Mouse (Mus musculus) olfactory bulb, adult 2 months (tissue): ENCODE measurements around the gene Gm10277. TPM values are rescaled to one million over a fixed set of nuclear protein-coding genes. Genes with fewer than 3 reads are reported as not detected.
A peak's percentile ranks its signal among the peaks of the same experiment; 100 is the strongest.

Source experiments
- H3K27ac ChIP-seq: fragments of 200-500 bp; 2 replicates; pipeline ENCODE4 v1.5.1; 2012; ENCODE audit warnings: low read depth, low read length; ENCODE audit not compliant: insufficient read depth
- H3K4me1 ChIP-seq: fragments of 200-500 bp; 2 replicates; pipeline ENCODE4 v1.6.1; 2012; ENCODE audit warnings: low read length; ENCODE audit not compliant: control insufficient read depth, insufficient read depth
- H3K4me3 ChIP-seq: fragments of 200-500 bp; 2 replicates; pipeline ENCODE4 v1.5.1; 2012; ENCODE audit warnings: mild to moderate bottlenecking, low read depth, low read length, moderate library complexity; ENCODE audit not compliant: insufficient read depth
- CTCF ChIP-seq: fragments of 200-500 bp; IDR thresholded peaks from 2 replicates; pipeline ENCODE4 v1.5.1; 2012; ENCODE audit warnings: low read depth, mild to moderate bottlenecking, low read length, moderate library complexity; ENCODE audit not compliant: insufficient read depth
- POLR2A ChIP-seq: fragments of 200-500 bp; IDR thresholded peaks from 2 replicates; pipeline ENCODE4 v1.6.1; 2012; ENCODE audit warnings: mild to moderate bottlenecking, low read depth, low read length, moderate library complexity; ENCODE audit not compliant: insufficient read depth
- WGBS: fragments of 180-500 bp; shearing (Covaris S2); methylation state at CpG from one replicate; pipeline ENCODE4 v1.1.7; 2018; 5-methylcytosine and 5-hydroxymethylcytosine counted together
- polyA plus RNA-seq: library from polyadenylated mRNA; stranded (reverse); fragments of >200 nt; gene quantifications from 2 replicates; pipeline ENCODE4 v1.2.4, GENCODE M21; 2012; ENCODE audit warnings: low replicate concordance; ENCODE audit not compliant: missing spikeins, insufficient read depth, insufficient read length

Gm10277 gene
- polyA plus RNA-seq, 1 experiment: not detected

DNA sequence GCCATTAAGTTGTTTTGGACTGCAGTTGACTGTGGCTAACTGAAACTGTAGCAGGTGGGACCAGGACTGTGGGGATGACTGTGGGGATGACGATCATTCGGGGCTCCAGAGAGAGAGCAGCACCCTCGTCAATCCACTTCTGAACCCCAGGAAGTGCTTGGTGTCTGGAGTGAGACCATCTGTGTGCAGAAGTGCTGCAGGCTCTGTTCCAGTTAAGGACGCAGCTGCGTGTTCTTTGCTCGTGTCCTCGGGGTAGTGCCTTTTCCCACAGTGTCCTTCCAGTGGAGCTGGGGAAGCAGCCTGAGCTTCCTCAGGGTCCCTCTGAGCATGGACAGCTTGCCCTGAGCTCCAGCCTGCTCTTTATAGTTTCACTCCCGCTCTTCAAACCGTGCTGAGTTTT is 2.7 kb upstream of the Gm10277 start:
- TF ChIP-seq CTCF: no peak
- no peak for TF ChIP-seq POLR2A
- WGBS: 40% methylated on average over 9 of the region's 9 CpGs
- Histone ChIP-seq H3K27ac (peak overlapping the region; percentile 76), H3K4me1 (peaks cover 45% of the 10 kb centered on the region), H3K4me3 (no peak overlapping the region)

DNA sequence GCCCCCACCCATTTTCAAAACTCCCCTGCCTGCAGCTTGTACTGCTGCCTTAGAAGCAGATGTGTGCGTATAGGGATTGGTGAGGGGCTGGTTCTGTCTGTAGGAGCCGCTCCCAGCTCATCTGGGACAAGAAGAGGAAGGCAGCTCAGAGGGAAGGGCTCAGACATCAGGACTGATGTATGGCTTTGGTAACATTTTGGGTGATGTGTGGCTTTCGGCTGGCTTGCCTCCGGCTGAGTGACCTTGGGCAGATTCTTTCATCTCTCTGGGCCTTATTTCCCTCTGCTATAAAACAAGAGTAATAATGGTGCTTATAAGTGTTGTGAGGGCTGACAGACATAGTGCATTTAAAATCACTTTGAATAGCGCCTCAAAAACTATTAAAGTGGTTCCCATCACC is 2.0 kb upstream of the Gm10277 start:
- H3K27ac ChIP-seq: no peak overlapping the region
- peaks cover 51% of the 10 kb centered on the region for H3K4me1 ChIP-seq
- TF ChIP-seq CTCF (no peak), POLR2A (no peak)
- WGBS: 93% methylated on average over 5 of the region's 5 CpGs
- no peak overlapping the region for H3K4me3 ChIP-seq

DNA sequence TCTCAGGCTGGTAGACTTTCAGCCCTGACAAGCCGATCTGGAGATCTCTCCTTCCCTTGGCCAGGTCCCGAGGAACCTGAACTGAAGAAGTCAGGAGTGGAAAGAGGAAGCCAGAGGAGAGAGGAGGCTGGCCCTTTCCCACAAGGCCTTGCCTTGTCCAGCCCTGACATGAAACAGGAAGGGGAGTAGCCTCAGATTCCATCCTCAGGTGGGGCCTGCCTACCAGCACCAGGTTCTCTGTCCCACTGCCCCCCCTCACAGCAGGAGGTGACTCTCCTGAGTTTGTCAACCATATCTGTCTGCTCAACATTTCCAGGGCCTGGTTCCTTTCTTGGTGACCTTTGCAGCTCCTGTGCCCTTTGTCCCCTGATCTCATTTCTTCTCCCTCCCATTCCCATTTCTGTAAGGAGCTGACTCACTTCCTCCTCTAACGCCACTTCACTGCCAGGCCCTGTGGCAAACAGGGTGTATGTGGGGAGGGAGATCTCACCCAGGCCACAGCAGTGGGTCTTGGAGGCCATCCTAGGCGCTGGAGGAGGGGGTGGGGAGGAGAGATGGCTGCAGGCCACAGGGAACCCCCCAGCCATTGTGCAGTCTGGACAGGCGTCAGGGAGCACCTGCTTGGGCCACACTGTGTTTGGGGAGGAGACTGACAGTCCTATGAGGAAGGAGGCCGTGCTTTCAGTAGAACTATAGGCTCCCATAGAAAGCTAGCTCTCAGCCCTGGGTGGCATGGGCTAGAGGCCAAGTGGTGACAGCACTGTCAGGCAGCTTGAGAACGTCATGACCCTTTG is 1.6 kb downstream of the Gm10277 start:
- peak overlapping the region; percentile 81 for H3K27ac ChIP-seq
- no peak overlapping the region for H3K4me3 ChIP-seq
- TF ChIP-seq POLR2A: no peak
- no peak for TF ChIP-seq CTCF
- WGBS: 43% methylated on average over 7 of the region's 7 CpGs
- peaks cover 59% of the 10 kb centered on the region for H3K4me1 ChIP-seq

DNA sequence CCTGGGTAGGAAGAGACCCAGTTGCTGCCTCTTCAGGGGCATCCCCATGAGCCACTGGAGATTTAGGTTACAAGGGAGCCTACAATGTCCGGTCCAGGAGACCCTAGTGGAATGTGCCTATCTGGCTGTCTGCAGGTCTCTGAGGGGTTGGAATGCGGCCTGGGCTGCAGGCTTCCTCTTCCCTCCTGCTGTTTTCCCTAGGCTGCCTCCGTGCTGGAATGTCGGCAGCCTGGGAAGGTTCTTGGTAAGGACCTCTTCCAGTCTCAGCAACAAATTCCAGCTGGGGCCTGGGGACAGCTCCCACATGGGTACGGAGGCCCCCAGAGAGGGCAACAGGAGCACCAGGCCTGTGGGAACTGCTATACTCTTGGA is 2.2 kb downstream of the Gm10277 start:
- Histone ChIP-seq H3K27ac (peak overlapping the region; percentile 81), H3K4me1 (peaks cover 59% of the 10 kb centered on the region), H3K4me3 (no peak overlapping the region)
- 47% methylated on average over 5 of the region's 5 CpGs for WGBS
- TF ChIP-seq CTCF (no peak), POLR2A (no peak)

DNA sequence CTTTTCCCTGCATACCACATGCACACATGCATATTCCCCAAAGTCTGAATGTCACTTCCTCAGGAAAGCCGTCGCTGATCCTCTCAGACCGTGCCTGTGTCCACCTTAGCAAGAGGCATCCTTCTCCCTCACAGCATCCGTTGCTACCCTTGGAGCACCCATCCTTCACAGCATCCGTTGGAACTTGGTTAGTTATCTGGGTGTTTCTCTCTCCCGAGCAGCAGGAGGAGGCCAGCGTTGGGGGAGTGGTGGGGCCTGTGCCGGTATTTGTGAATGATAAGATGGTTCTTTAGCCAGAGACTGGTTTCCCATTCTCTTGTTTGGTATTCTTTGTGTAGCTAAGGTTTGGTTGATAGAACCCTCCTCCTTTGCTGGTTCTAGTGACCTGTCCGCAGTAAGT is 2.7 kb downstream of the Gm10277 start:
- no peak for TF ChIP-seq POLR2A
- TF ChIP-seq CTCF: no peak
- peaks cover 57% of the 10 kb centered on the region for H3K4me1 ChIP-seq
- WGBS: 74% methylated on average over 9 of the region's 9 CpGs
- peak overlapping the region; percentile 81; the same call in 1 of the 2 replicates for H3K27ac ChIP-seq
- H3K4me3 ChIP-seq: no peak overlapping the region

DNA sequence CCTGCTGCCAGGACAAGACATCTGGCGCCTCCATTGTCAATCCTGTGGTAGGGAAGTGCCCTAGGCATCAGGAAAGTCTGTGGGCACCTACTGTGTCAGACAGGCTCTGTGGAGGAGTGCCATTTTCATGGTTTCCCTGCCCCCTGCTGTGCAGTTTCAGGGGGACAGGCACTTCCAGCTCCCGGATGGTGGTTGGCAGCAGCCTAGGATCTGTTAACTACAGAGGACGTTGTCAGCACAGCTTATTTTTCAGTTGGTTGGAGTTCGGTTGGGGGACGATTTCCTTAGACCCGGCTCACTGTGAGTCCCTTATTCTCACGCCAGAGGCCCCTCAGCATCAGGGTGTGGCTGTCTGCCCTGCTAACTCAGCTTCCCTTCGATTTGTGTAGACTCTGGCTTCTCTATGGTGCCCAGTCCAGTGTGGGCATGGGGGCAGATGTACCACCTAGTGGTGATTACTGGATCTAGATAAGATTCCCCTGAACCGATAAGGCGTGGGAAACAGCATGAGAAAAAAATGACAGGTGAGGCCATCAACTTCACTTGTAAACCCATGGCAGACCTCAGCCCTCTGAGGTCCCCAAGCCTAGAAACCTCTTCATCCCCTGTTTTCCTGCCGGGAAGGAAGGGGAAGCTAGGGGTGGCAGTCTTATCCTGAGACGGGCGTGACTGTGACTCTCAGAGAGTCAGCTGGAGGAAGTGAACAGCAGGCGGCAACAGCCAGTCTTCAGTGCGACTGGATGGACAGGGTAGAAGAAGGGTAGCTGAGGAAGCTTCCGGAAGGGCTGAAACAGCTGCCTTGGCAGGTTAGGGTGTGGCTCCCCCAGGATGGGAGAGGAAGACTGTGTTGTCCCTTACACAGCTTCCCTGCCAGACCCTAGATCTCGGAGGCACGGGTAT is 3.5 kb downstream of the Gm10277 start:
- Histone ChIP-seq H3K4me1 (peaks cover 54% of the 10 kb centered on the region), H3K4me3 (no peak overlapping the region), H3K27ac (peak overlapping the region; percentile 51; the same call in 1 of the 2 replicates)
- 37% methylated on average over 18 of the region's 18 CpGs for WGBS
- TF ChIP-seq CTCF (no peak), POLR2A (no peak)

DNA sequence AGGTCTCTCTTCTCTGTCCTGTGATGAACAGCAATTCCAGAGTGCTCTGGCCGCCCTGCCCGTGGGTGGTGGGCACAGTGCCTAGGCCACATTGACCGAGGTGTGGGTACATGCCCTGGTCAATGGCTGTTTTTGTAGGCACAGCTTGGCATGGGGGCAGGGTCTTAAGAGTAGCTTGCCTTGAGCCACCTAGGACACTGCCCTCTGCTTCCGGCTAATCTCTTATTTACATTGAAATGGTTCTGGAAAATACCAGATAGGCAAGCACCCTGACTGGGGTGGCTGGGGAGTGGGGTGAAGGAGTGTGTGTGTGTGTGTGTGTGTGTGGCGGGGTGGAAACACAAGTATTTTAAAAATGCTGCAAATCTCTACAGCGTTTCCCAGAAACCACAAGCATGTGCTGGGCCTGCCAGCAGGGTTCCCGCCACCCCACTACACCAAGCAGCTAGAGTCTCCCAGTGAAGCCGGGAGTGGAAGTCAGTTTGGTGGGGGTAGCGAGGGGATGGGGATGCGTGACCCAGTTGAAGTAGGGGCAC is 4.3 kb downstream of the Gm10277 start:
- Histone ChIP-seq H3K27ac (peak overlapping the region; percentile 51; the same call in 1 of the 2 replicates), H3K4me1 (peaks cover 54% of the 10 kb centered on the region), H3K4me3 (no peak overlapping the region)
- TF ChIP-seq POLR2A: no peak
- TF ChIP-seq CTCF: no peak
- WGBS: 28% methylated on average over 10 of the region's 10 CpGs

DNA sequence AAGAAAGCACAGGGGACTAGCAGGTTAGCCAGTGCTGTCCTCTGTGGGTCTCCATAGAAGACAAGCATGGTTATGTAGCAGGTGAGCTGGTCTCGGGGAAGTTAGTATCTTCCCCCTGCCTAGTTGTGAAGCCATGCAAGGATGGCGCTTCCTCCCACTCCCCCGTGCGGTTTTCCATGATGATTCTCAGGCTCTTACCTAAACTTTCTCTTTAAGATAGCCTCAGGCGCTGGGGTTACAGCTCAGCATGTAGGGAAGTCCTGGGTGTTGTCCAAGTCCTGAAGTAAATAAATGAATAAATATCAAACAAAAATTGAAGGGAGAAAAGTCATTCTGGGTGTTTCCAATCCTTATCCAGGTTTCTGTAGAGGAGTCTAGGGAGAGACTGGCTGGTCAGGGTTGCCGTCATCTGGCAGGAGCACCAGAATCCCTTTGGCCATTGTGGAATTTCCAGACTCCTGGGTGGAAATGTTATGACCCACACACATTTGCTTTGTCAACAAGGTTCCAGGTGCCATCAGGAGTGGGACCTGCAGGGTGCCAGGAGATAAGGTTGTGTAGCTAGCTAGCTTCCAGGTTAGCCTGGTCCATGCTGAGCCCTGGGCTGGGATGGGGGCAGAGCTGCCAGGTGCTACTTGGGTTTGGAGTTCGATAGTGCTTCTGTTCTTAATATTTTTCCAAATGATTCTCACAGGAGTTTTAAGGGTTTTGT is 5.3 kb downstream of the Gm10277 start:
- no peak for TF ChIP-seq CTCF
- no peak for TF ChIP-seq POLR2A
- no peak overlapping the region for H3K27ac ChIP-seq
- WGBS: 89% methylated on average over 7 of the region's 7 CpGs
- H3K4me3 ChIP-seq: no peak overlapping the region
- H3K4me1 ChIP-seq: peaks cover 56% of the 10 kb centered on the region

DNA sequence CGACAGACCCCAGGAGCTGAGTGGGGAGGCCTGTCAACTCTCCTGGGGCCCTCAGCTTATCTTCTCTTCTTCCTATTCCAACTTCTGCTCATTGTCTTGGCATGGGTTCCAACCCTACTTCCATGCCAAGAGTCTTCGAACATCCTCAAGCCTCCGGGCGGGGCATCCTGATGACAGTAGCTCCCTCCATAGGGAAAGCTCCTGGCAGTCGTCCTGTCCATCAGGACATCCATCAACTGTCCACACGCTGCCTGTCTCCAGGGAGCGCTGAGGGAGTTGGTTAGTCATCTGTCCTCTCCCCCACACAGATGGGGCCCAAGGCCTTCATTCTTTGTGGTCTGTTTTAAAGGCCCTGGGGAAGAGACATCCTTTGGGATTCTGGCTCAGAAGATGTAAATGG is 6.5 kb downstream of the Gm10277 start:
- Histone ChIP-seq H3K4me1 (peaks cover 51% of the 10 kb centered on the region), H3K4me3 (no peak overlapping the region), H3K27ac (no peak overlapping the region)
- 85% methylated on average over 7 of the region's 7 CpGs for WGBS
- TF ChIP-seq POLR2A (no peak), CTCF (no peak)
